Mouse (Mus musculus): Measurements from ENCODE around the gene Ttyh1. TPM values are rescaled to one million over a fixed set of nuclear protein-coding genes. Genes with fewer than 3 reads are reported as not detected.
A peak's percentile ranks its signal among the peaks of the same experiment; 100 is the strongest.
"Not testable (repeated sequence)": the region's sequence is repeated elsewhere in the genome, so short reads cannot be mapped to it uniquely, and the experiment has no call there.

Gene Ttyh1
- polyA plus RNA-seq, 1 experiment from 2014 or later: 1.3 TPM

DNA sequence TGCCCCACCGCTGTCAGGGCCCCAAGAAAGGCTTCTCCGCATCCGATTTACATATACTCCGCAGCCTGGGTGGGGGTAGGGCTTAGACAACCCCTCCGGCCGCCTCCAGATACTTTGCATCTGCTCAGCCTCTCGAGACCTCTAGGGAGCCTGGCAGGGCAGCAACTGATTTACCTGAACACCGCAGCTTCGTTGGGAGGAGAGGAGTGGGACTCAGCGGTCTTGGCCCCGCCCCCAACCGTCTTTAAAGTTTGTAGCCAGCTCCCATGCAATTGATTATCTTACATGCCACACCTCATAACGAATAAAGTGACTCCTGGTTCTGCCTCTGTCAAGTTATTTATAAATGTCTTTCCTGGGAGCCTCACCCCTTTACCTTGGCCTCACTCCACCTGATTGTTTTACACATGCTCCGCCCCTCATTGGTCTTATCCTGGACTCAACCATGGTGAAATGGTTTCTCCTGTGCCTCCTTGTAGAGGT lies 30.9 kb downstream of the Ttyh1 start, which contains the start of gene Leng9:
Gene Leng9 (minus strand): TSS at position 316 of the 483 bp plus-strand sequence.
- Histone ChIP-seq H3K27me3 (ENCODE audit: control insufficient read depth, insufficient read depth, low read length) (peaks cover 3% of the 10 kb centered on the region), H3K4me2 (ENCODE audit: low read depth, low read length) (peak within 1 kb of the TSS; percentile 83), H3K9me3 (replicated peaks; ENCODE audit: control insufficient read depth, low read length) (no peaks in the 10 kb centered on the region), H3K4me3 (ENCODE audit: low read length) (peak within 1 kb of the TSS; percentile 85), H3K27ac (ENCODE audit: low read length) (peak within 1 kb of the TSS; percentile 96), H3K36me3 (ENCODE audit: control insufficient read depth, insufficient read depth) (peaks cover 23% of the 10 kb centered on the region), H3K4me1 (ENCODE audit: control insufficient read depth, insufficient read depth, low read length) (peaks cover 24% of the 10 kb centered on the region), H3K9ac (ENCODE audit: low read length) (peak within 1 kb of the TSS; percentile 92)
- WGBS: 2% methylated on average over 14 of the region's 14 CpGs
- ATAC-seq (replicated peaks; ENCODE audit: extremely low read depth, insufficient read depth, low FRiP score): peak; percentile 16

DNA sequence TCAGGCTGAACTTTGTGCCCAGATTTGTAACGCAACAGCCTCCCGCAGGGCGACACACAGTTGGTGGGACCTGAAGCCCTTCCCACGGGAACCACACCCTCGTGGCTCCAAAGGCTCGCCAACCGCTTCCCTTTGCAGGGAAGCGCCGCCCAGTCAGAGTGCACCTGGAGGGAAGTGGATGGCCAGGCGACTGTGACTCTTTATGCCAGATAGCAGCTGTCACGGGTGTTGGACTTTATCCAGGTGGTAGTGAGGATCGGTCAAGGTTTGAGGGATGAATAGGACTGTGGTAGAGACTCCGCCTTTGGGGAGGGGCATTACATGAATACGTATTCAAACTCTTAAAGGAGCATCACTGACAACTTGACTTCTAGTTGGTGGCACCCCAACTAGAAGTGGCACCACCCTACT lies 31.6 kb downstream of the Ttyh1 start:
- ATAC-seq (replicated peaks; ENCODE audit: extremely low read depth, insufficient read depth, low FRiP score): no peak
- H3K27me3 ChIP-seq (ENCODE audit: control insufficient read depth, insufficient read depth, low read length): peaks cover 3% of the 10 kb centered on the region
- WGBS: 13% methylated on average over 14 of the region's 14 CpGs
- H3K27ac ChIP-seq (ENCODE audit: low read length): no peak overlapping the region
- no peaks in the 10 kb centered on the region for H3K9me3 ChIP-seq (replicated peaks; ENCODE audit: control insufficient read depth, low read length)
- peaks cover 16% of the 10 kb centered on the region for H3K36me3 ChIP-seq (ENCODE audit: control insufficient read depth, insufficient read depth)
- peak overlapping the region; percentile 34; the same call in 1 of the 2 replicates for H3K9ac ChIP-seq (ENCODE audit: low read length)
- H3K4me2 ChIP-seq (ENCODE audit: low read depth, low read length): peak overlapping the region; percentile 83
- H3K4me1 ChIP-seq (ENCODE audit: control insufficient read depth, insufficient read depth, low read length): peaks cover 24% of the 10 kb centered on the region
- H3K4me3 ChIP-seq (ENCODE audit: low read length): peak overlapping the region; percentile 85

DNA sequence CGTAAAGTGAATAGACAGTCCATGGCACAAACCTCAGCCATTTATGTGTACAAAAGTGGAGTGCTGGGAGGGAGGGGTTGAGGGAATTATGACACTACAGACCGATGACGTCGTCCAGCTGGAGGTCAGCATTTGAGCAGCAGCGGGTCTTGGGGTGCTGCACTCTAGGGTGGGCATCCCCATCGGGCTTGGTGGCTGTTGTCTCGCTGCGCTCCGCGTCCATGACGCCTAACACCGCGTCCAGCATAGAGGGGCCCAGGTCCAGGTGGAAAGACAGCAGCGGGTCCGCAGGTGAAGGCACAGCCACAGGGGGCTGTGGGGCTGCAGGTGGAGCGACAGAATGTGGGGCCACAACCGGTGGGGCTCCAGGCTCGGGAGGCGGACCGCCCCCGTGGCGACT lies 32.0 kb downstream of the Ttyh1 start:
- Histone ChIP-seq H3K27ac (ENCODE audit: low read length) (no peak overlapping the region), H3K4me2 (ENCODE audit: low read depth, low read length) (peak overlapping the region; percentile 83), H3K36me3 (ENCODE audit: control insufficient read depth, insufficient read depth) (peaks cover 12% of the 10 kb centered on the region), H3K9ac (ENCODE audit: low read length) (0 out of 2 replicates have a peak overlapping the region, but pooled peaks have one; percentile 5), H3K4me1 (ENCODE audit: control insufficient read depth, insufficient read depth, low read length) (peaks cover 24% of the 10 kb centered on the region), H3K4me3 (ENCODE audit: low read length) (peak overlapping the region; percentile 85), H3K27me3 (ENCODE audit: control insufficient read depth, insufficient read depth, low read length) (peaks cover 3% of the 10 kb centered on the region), H3K9me3 (replicated peaks; ENCODE audit: control insufficient read depth, low read length) (no peaks in the 10 kb centered on the region)
- ATAC-seq (replicated peaks; ENCODE audit: extremely low read depth, insufficient read depth, low FRiP score): no peak
- 21% methylated on average over 21 of the region's 22 CpGs for WGBS

DNA sequence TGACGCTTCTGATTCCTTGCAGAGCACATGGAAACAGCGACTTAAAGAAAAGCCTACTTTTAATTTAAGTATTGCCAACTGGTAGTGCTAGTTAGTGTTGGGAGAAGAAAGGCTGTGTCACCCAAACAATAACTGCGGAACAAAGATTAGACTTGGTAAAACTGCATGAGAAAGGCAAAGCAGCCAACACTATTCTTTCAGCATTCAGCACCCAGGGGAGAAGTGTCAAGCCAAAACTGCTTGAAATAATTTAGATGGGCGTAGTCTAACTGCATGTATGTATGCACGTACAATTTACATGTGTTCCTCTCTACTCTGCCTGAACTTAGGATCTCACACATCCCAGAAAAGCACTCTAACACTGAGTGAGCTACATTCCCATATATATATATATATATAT lies 35.1 kb downstream of the Ttyh1 start:
- WGBS: 77% methylated on average over 5 of the region's 5 CpGs
- H3K9me3 ChIP-seq (replicated peaks; ENCODE audit: control insufficient read depth, low read length): no peaks in the 10 kb centered on the region
- no peak overlapping the region for H3K4me2 ChIP-seq (ENCODE audit: low read depth, low read length)
- no peaks in the 10 kb centered on the region for H3K36me3 ChIP-seq (ENCODE audit: control insufficient read depth, insufficient read depth)
- no peak overlapping the region for H3K4me3 ChIP-seq (ENCODE audit: low read length)
- no peak for ATAC-seq (replicated peaks; ENCODE audit: extremely low read depth, insufficient read depth, low FRiP score)
- peaks cover 16% of the 10 kb centered on the region for H3K4me1 ChIP-seq (ENCODE audit: control insufficient read depth, insufficient read depth, low read length)
- H3K9ac ChIP-seq (ENCODE audit: low read length): no peak overlapping the region
- H3K27me3 ChIP-seq (ENCODE audit: control insufficient read depth, insufficient read depth, low read length): peaks cover 3% of the 10 kb centered on the region
- H3K27ac ChIP-seq (ENCODE audit: low read length): no peak overlapping the region

DNA sequence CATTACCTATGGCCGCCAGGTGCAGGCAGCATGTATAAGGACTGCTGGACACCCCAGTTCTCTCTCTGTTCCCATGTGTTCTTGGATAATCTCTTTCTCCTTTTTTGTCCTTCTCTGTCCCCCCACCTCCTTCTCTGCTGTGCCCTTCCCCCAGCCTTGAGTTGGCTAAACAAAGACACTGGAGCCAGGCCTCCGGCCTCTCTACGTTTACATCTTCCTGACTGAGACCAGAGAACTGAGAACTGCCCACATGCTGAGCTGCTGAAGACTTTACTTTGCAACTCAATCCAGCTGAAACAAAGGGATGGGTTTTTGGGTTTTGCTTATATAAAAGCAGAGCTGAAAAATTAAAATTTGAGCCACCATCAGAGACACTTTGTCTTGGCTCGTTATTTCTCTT lies 35.8 kb downstream of the Ttyh1 start:
- Histone ChIP-seq H3K36me3 (ENCODE audit: control insufficient read depth, insufficient read depth) (no peaks in the 10 kb centered on the region), H3K4me1 (ENCODE audit: control insufficient read depth, insufficient read depth, low read length) (peaks cover 16% of the 10 kb centered on the region), H3K27me3 (ENCODE audit: control insufficient read depth, insufficient read depth, low read length) (peaks cover 3% of the 10 kb centered on the region), H3K4me2 (ENCODE audit: low read depth, low read length) (no peak overlapping the region), H3K4me3 (ENCODE audit: low read length) (no peak overlapping the region), H3K9ac (ENCODE audit: low read length) (no peak overlapping the region), H3K9me3 (replicated peaks; ENCODE audit: control insufficient read depth, low read length) (no peaks in the 10 kb centered on the region), H3K27ac (ENCODE audit: low read length) (no peak overlapping the region)
- ATAC-seq (replicated peaks; ENCODE audit: extremely low read depth, insufficient read depth, low FRiP score): no peak
- 39% methylated on average over 4 of the region's 4 CpGs for WGBS

DNA sequence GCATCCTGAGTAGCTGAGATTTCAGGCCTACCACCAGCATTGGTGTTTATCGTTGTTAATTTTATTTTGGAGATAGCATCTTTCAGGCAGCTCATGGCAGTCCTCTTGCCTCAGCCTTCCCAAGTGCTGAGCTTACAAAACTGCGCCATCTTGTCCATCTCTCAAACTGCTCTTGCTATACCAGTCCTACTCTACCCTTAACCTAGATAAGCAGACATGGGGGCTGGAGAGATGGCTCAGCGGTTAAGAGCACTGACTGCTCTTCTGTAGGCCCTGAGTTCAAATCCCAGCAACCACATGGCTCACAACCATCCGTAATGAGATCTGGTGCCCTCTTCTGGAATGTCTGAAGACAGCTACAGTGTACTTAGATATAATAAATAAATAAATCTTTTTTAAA lies 42.4 kb downstream of the Ttyh1 start:
- H3K27ac ChIP-seq (ENCODE audit: low read length); H3K4me3 ChIP-seq (ENCODE audit: low read length); H3K4me2 ChIP-seq (ENCODE audit: low read depth, low read length); H3K36me3 ChIP-seq (ENCODE audit: control insufficient read depth, insufficient read depth); H3K27me3 ChIP-seq (ENCODE audit: control insufficient read depth, insufficient read depth, low read length); H3K9ac ChIP-seq (ENCODE audit: low read length); ATAC-seq (replicated peaks; ENCODE audit: extremely low read depth, insufficient read depth, low FRiP score); H3K4me1 ChIP-seq (ENCODE audit: control insufficient read depth, insufficient read depth, low read length); H3K9me3 ChIP-seq (replicated peaks; ENCODE audit: control insufficient read depth, low read length): not testable (repeated sequence)
- 92% methylated on average over 4 of the region's 4 CpGs for WGBS

DNA sequence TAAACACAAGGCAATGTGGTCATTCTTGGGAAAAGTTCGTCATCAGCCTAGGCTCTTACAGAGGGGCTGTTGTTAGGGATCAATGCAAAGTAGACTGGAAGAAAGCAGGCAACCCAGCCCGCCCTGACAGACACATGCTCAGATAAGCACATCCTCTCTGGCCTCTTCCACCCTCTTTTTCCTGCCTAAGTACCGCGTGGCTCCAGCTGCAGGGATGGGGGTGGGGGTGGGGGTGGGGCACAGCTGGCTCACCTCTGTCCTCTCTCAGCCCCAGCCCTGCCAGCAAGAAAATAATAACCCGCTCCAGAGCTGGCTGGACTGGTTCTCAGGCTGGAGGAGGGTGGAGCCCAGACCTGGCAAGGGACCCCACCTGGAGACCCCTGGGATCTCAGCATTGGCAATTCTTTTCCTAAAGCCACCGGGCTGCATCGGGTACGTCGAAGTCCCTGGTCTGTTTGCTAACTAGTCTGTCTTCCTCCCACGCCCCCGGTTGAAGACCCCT lies 44.4 kb downstream of the Ttyh1 start:
- H3K27ac ChIP-seq (ENCODE audit: low read length): peak overlapping the region; percentile 54
- peaks cover 7% of the 10 kb centered on the region for H3K4me1 ChIP-seq (ENCODE audit: control insufficient read depth, insufficient read depth, low read length)
- H3K9me3 ChIP-seq (replicated peaks; ENCODE audit: control insufficient read depth, low read length): no peaks in the 10 kb centered on the region
- H3K27me3 ChIP-seq (ENCODE audit: control insufficient read depth, insufficient read depth, low read length): no peaks in the 10 kb centered on the region
- peak overlapping the region; percentile 64 for H3K4me2 ChIP-seq (ENCODE audit: low read depth, low read length)
- peak overlapping the region; percentile 48 for H3K4me3 ChIP-seq (ENCODE audit: low read length)
- H3K9ac ChIP-seq (ENCODE audit: low read length): peak overlapping the region; percentile 55
- H3K36me3 ChIP-seq (ENCODE audit: control insufficient read depth, insufficient read depth): no peaks in the 10 kb centered on the region
- WGBS: 2% methylated on average over 11 of the region's 11 CpGs
- ATAC-seq (replicated peaks; ENCODE audit: extremely low read depth, insufficient read depth, low FRiP score): peak; percentile 46; the same call in 1 of the 2 replicates

DNA sequence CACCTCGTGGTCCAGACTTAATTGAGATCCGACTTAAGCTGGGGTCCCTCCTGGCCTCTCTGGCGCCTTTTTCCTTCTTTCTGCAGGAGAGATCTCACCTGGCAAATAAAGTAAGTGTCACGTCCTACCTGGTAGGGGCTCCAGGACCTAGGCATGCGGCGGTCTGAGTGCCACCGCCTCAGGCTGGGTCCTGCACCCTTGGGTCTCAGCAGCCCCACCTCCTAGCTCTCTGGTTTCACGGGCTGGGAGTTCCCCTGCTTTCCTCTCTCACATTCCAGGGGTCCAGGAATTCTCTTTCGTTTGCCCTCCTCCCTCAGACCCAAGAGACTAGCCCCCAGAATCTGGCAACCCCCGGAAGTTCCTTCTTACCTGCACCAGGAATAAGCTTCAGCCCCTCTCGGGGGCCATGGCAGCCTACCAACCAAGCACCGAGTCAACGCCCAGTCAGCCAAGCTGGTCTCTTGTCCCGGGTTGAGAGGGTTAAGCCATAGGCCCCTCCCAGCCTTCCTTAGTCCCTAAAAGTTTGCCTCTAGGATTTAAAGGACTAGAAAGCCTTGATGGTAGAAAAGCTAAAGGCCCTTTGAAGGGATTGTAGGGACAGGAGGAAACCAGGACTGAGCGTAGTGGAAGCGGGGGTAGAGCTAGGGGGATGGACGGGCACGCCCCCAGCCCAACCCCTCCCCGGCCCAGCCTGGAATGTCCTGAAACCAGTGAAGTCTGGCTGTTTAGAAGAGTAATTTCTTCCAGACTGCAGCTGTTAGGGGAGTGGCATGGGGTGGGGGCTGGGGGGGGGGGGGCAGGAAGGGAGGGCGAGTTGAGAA lies 45.1 kb downstream of the Ttyh1 start, which contains the start of gene Cdc42ep5:
Gene Cdc42ep5 (minus strand): TSS at position 771 of the 821 bp plus-strand sequence.
- Histone ChIP-seq H3K4me1 (ENCODE audit: control insufficient read depth, insufficient read depth, low read length) (peaks cover 7% of the 10 kb centered on the region), H3K9ac (ENCODE audit: low read length) (peak within 1 kb of the TSS; percentile 55), H3K27ac (ENCODE audit: low read length) (peak within 1 kb of the TSS; percentile 57), H3K36me3 (ENCODE audit: control insufficient read depth, insufficient read depth) (no peaks in the 10 kb centered on the region), H3K9me3 (replicated peaks; ENCODE audit: control insufficient read depth, low read length) (no peaks in the 10 kb centered on the region), H3K27me3 (ENCODE audit: control insufficient read depth, insufficient read depth, low read length) (no peaks in the 10 kb centered on the region), H3K4me2 (ENCODE audit: low read depth, low read length) (peak within 1 kb of the TSS; percentile 64), H3K4me3 (ENCODE audit: low read length) (peak within 1 kb of the TSS; percentile 48)
- ATAC-seq (replicated peaks; ENCODE audit: extremely low read depth, insufficient read depth, low FRiP score): peak; percentile 82
- WGBS: under 1% methylated on average over 19 of the region's 20 CpGs

DNA sequence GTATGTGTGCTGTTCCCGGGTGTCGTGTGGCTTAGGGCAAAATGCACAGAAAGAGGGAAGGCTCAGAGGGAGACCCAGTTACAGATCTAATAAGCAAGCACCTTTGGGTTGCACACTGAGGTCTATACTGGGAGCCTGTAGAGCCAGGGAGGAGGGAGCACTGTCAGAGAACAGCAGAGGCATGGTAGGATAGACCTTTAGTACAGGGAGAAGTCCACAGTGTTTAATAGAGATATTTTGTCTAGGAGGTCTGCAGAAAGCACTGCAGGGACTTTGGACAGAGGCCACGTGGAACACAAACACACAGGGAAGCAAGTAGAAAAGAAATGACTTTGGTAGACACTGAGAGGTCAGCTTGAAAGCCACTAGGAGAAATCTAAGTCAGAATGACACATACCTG lies 46.1 kb downstream of the Ttyh1 start:
- no peak for ATAC-seq (replicated peaks; ENCODE audit: extremely low read depth, insufficient read depth, low FRiP score)
- H3K36me3 ChIP-seq (ENCODE audit: control insufficient read depth, insufficient read depth): no peaks in the 10 kb centered on the region
- no peaks in the 10 kb centered on the region for H3K27me3 ChIP-seq (ENCODE audit: control insufficient read depth, insufficient read depth, low read length)
- H3K9me3 ChIP-seq (replicated peaks; ENCODE audit: control insufficient read depth, low read length): no peaks in the 10 kb centered on the region
- no peak overlapping the region for H3K9ac ChIP-seq (ENCODE audit: low read length)
- peak overlapping the region; percentile 28 for H3K4me3 ChIP-seq (ENCODE audit: low read length)
- H3K27ac ChIP-seq (ENCODE audit: low read length): peak overlapping the region; percentile 57
- WGBS: 19% methylated on average over 3 of the region's 3 CpGs
- H3K4me1 ChIP-seq (ENCODE audit: control insufficient read depth, insufficient read depth, low read length): peaks cover 7% of the 10 kb centered on the region
- peak overlapping the region; percentile 64 for H3K4me2 ChIP-seq (ENCODE audit: low read depth, low read length)

All from heart, embryonic 16.5 days (tissue).